Mouse (Mus musculus): Measurements from ENCODE around the gene Oas2. TPM values are rescaled to one million over a fixed set of nuclear protein-coding genes. Genes with fewer than 3 reads are reported as not detected.
"Not testable (repeated sequence)": the region's sequence is repeated elsewhere in the genome, so short reads cannot be mapped to it uniquely, and the experiment has no call there.

The Oas2 gene
- 0.38 and 0.42 TPM in 2 replicates for polyA plus RNA-seq (2014; fragmentation: Nextera tagmentation; extraction: Ambion mirVana)

DNA sequence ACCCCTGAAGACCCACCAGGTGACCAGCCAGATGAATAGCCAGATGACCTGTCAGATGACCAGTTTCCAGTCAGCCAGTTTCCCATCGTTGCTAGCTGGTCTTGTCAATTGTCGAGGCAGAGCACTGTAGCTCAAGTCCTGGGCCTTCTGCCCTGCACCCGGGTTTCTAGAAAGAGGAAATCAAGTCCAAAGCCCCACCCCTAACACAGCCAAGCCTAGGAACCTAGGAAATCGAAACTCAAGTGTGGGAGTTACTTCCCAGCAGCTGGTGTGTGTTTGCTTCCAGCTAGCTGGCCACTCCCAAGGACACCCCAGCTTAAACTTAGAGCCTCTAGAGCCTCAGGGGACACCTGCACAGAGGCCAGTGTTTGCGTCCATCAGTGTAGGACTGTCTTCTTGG lies at the start of gene Oas2:
Oas2 (minus strand) TSS at position 166 of the 400 bp plus-strand sequence.
- Histone ChIP-seq H3K9ac (ENCODE audit: low read depth, low read length) (no peak within 1 kb of the TSS), H3K27ac (replicated peaks; ENCODE audit: low read depth, low read length) (no peak within 1 kb of the TSS), H3K27me3 (replicated peaks; ENCODE audit: control insufficient read depth, insufficient read depth, low read length) (no peaks in the 10 kb centered on the region), H3K36me3 (ENCODE audit: control insufficient read depth, insufficient read depth, low read length) (no peaks in the 10 kb centered on the region), H3K9me3 (ENCODE audit: control insufficient read depth, low read length) (no peaks in the 10 kb centered on the region), H3K4me2 (ENCODE audit: low read depth, low read length) (no peak within 1 kb of the TSS), H3K4me3 (ENCODE audit: low read depth, low read length) (no peak within 1 kb of the TSS), H3K4me1 (ENCODE audit: control insufficient read depth, insufficient read depth, low read length) (no peaks in the 10 kb centered on the region)
- DNase-seq (ENCODE audit: low spot score): no peak
- 53% methylated on average over 5 of the region's 5 CpGs for WGBS
- no peak for ATAC-seq (ENCODE audit: low read depth)

DNA sequence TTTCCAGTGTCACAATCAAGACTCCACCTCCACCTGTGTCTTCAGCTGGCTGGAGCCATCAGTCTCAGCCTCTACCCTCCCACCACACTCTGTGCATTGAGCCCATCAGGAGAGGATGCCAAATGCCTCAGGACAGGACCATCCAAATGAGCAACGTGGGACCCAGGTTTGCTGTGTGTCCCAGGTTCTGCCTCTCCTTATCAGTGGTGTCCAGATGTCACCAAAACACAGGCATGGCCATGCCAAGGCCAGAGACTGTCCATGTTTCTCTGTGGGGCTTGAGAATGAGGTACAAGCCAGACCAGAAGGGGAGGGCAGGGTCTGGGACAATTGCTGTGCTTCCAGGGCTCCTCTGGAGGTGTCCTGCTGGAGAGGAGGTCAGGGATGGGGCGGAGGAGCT lies 49.3 kb upstream of the Oas2 start:
- not testable (repeated sequence) for DNase-seq (ENCODE audit: low spot score); H3K9me3 ChIP-seq (ENCODE audit: control insufficient read depth, low read length); H3K4me2 ChIP-seq (ENCODE audit: low read depth, low read length); ATAC-seq (ENCODE audit: low read depth); H3K4me1 ChIP-seq (ENCODE audit: control insufficient read depth, insufficient read depth, low read length); H3K27me3 ChIP-seq (replicated peaks; ENCODE audit: control insufficient read depth, insufficient read depth, low read length); H3K4me3 ChIP-seq (ENCODE audit: low read depth, low read length); H3K9ac ChIP-seq (ENCODE audit: low read depth, low read length); H3K27ac ChIP-seq (replicated peaks; ENCODE audit: low read depth, low read length); H3K36me3 ChIP-seq (ENCODE audit: control insufficient read depth, insufficient read depth, low read length)
- WGBS: 51% methylated on average over 2 of the region's 2 CpGs

DNA sequence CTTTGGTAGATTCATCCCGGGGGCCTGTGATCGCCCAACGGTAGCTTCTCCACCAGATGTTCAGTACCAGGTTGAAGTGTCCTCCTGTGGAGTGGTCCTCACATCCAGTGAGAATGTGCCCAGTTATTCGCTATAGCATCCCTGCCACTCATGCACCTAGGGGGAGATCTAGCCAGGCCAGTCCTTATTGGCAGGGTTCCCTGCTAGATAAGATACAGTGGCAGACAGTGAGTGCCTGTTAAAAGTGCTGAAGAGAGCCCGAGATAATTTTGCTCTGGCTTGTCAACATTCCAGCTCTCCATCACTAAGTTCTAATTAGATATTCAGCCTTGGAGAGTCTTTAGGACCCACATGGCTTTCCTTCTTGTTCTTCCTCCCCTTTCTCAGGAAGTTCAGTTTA lies 48.5 kb upstream of the Oas2 start:
- not testable (repeated sequence) for DNase-seq (ENCODE audit: low spot score); H3K9me3 ChIP-seq (ENCODE audit: control insufficient read depth, low read length); H3K4me3 ChIP-seq (ENCODE audit: low read depth, low read length); H3K27me3 ChIP-seq (replicated peaks; ENCODE audit: control insufficient read depth, insufficient read depth, low read length); H3K4me2 ChIP-seq (ENCODE audit: low read depth, low read length); ATAC-seq (ENCODE audit: low read depth); H3K4me1 ChIP-seq (ENCODE audit: control insufficient read depth, insufficient read depth, low read length); H3K27ac ChIP-seq (replicated peaks; ENCODE audit: low read depth, low read length); H3K9ac ChIP-seq (ENCODE audit: low read depth, low read length); H3K36me3 ChIP-seq (ENCODE audit: control insufficient read depth, insufficient read depth, low read length)
- 75% methylated on average over 5 of the region's 5 CpGs for WGBS

DNA sequence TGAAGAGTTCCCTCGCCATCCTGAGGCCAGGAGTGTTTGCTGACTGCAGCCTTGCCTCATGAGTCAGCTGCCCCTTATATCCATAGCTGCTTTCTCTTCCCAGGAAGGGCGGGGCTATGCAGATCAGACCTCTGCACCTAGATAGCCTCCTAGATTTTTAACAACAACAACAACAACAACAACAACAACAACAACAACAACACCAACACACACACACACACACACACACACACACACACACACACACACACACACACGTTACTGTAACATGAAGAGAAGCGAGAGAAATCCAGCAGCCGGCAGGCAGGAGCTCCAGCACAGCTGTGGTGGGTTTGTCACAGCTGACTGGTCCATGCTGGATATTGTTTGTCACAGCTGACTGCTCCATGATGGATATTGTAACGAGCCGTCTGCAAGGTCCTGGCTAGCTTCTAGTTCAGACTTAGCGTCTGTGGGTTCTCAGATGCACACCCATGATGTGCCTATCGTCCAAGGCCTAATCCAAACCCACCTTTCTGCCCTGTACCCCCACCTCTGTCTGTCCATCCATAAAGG lies 45.9 kb upstream of the Oas2 start, which contains the start of gene Oas1e:
Oas1e (minus strand) TSS at position 51 of the 555 bp plus-strand sequence.
- H3K9ac ChIP-seq (ENCODE audit: low read depth, low read length); H3K27ac ChIP-seq (replicated peaks; ENCODE audit: low read depth, low read length); ATAC-seq (ENCODE audit: low read depth); H3K4me2 ChIP-seq (ENCODE audit: low read depth, low read length); H3K9me3 ChIP-seq (ENCODE audit: control insufficient read depth, low read length); H3K4me3 ChIP-seq (ENCODE audit: low read depth, low read length); H3K4me1 ChIP-seq (ENCODE audit: control insufficient read depth, insufficient read depth, low read length); H3K27me3 ChIP-seq (replicated peaks; ENCODE audit: control insufficient read depth, insufficient read depth, low read length); H3K36me3 ChIP-seq (ENCODE audit: control insufficient read depth, insufficient read depth, low read length): not testable (repeated sequence)
- peak; percentile 17 for DNase-seq (ENCODE audit: low spot score)
- 54% methylated on average over 9 of the region's 9 CpGs for WGBS

DNA sequence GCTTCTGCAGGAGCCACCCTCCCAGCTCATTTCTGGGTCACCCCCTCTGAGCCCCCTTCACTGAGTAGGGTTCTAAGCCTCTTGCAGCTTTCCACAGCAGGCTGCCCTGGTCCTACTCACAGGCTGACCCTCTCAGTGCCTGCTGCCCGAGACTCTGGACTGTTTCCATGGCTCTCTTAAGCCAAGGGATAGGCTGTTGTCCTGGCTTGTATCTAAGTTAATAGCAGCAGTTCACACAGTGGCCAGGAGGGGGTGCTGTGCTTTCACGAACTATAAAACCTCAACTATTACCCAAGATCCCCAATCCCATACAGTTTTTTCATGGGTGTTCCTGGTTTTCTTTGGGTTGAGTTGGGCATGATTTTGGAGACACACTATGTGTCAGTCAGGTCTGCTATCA lies 43.4 kb upstream of the Oas2 start:
- Histone ChIP-seq H3K9me3 (ENCODE audit: control insufficient read depth, low read length) (no peaks in the 10 kb centered on the region), H3K27ac (replicated peaks; ENCODE audit: low read depth, low read length) (no peak overlapping the region), H3K4me3 (ENCODE audit: low read depth, low read length) (no peak overlapping the region), H3K27me3 (replicated peaks; ENCODE audit: control insufficient read depth, insufficient read depth, low read length) (no peaks in the 10 kb centered on the region; the same call in 1 of the 2 replicates), H3K36me3 (ENCODE audit: control insufficient read depth, insufficient read depth, low read length) (no peaks in the 10 kb centered on the region), H3K9ac (ENCODE audit: low read depth, low read length) (no peak overlapping the region), H3K4me1 (ENCODE audit: control insufficient read depth, insufficient read depth, low read length) (no peaks in the 10 kb centered on the region), H3K4me2 (ENCODE audit: low read depth, low read length) (no peak overlapping the region)
- no peak for ATAC-seq (ENCODE audit: low read depth)
- WGBS: 24% methylated on average over 2 of the region's 2 CpGs
- DNase-seq (ENCODE audit: low spot score): peak; percentile 14

DNA sequence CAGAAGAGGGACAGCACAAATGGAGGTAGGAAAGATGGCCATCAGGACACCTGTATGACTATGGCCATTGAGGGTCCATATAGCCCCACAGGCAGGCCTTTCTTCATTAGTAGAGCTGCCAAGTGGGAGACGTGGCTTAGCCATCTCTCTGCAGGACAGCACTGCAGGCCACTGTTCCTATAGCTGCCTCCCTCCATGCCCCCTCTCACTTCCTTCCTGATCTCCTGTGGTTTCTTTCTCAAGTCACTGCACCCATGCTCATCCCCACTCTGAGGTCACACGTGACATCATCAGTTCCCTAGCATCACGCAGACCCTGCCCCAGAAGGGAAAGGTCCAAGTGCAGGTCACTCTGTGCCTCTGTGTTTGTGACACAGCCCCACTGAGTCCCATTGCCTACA lies 37.4 kb upstream of the Oas2 start:
- Histone ChIP-seq H3K9me3 (ENCODE audit: control insufficient read depth, low read length) (no peaks in the 10 kb centered on the region), H3K27me3 (replicated peaks; ENCODE audit: control insufficient read depth, insufficient read depth, low read length) (no peaks in the 10 kb centered on the region; the same call in 1 of the 2 replicates), H3K27ac (replicated peaks; ENCODE audit: low read depth, low read length) (no peak overlapping the region), H3K9ac (ENCODE audit: low read depth, low read length) (no peak overlapping the region), H3K4me3 (ENCODE audit: low read depth, low read length) (no peak overlapping the region), H3K4me1 (ENCODE audit: control insufficient read depth, insufficient read depth, low read length) (no peaks in the 10 kb centered on the region), H3K36me3 (ENCODE audit: control insufficient read depth, insufficient read depth, low read length) (no peaks in the 10 kb centered on the region), H3K4me2 (ENCODE audit: low read depth, low read length) (no peak overlapping the region)
- DNase-seq (ENCODE audit: low spot score) (no peak), ATAC-seq (ENCODE audit: low read depth) (no peak)
- 55% methylated on average over 2 of the region's 3 CpGs for WGBS

DNA sequence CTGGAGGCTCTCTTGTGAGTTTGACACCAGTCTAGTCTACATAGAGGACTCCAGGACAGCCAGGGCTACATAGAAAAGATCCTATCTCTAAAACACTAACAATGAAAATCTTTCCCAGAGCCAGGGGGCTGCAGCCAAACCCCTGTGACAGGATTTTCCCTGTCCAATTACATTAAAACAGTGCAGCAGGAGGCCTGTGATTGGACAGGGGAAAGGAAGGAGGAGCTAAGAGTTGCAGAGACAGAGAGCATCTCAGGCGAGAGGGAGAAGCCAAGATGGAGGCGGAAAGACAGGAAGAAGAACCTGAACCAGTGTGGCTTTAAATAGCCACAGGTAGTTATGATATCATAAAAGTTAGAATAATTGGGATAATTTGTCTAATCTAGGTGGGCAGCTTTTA lies 32.8 kb upstream of the Oas2 start:
- Histone ChIP-seq H3K27ac (replicated peaks; ENCODE audit: low read depth, low read length) (no peak overlapping the region), H3K4me2 (ENCODE audit: low read depth, low read length) (no peak overlapping the region), H3K4me1 (ENCODE audit: control insufficient read depth, insufficient read depth, low read length) (peaks cover 2% of the 10 kb centered on the region; the same call in 1 of the 2 replicates), H3K27me3 (replicated peaks; ENCODE audit: control insufficient read depth, insufficient read depth, low read length) (no peaks in the 10 kb centered on the region), H3K9me3 (ENCODE audit: control insufficient read depth, low read length) (no peaks in the 10 kb centered on the region), H3K9ac (ENCODE audit: low read depth, low read length) (no peak overlapping the region), H3K4me3 (ENCODE audit: low read depth, low read length) (no peak overlapping the region), H3K36me3 (ENCODE audit: control insufficient read depth, insufficient read depth, low read length) (no peaks in the 10 kb centered on the region)
- WGBS: 73% methylated on average over 2 of the region's 2 CpGs
- DNase-seq (ENCODE audit: low spot score) (no peak), ATAC-seq (ENCODE audit: low read depth) (no peak)

DNA sequence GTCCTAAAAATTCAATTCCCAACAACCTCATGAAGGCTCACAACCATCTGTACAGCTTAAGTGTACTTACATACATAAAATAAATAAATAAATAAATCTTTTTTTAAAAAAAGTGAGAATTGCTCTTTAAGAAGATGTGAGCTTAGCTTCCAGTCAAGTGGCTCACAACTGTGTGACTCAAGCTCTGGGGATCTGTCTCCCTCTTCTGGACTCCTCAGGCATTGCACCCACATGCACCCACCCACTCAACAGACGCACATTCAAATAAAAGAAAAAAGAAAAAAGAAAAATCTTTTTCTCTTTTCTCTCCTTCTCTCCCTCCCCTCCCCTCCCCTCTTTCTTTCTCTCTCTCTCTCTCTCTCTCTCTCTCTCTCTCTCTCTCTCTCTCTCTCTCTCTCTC lies 32.0 kb upstream of the Oas2 start:
- Histone ChIP-seq H3K9me3 (ENCODE audit: control insufficient read depth, low read length) (no peaks in the 10 kb centered on the region), H3K36me3 (ENCODE audit: control insufficient read depth, insufficient read depth, low read length) (no peaks in the 10 kb centered on the region), H3K4me1 (ENCODE audit: control insufficient read depth, insufficient read depth, low read length) (peaks cover 2% of the 10 kb centered on the region; the same call in 1 of the 2 replicates), H3K27ac (replicated peaks; ENCODE audit: low read depth, low read length) (no peak overlapping the region), H3K4me2 (ENCODE audit: low read depth, low read length) (no peak overlapping the region), H3K27me3 (replicated peaks; ENCODE audit: control insufficient read depth, insufficient read depth, low read length) (no peaks in the 10 kb centered on the region), H3K9ac (ENCODE audit: low read depth, low read length) (no peak overlapping the region), H3K4me3 (ENCODE audit: low read depth, low read length) (no peak overlapping the region)
- 100% methylated on average over 1 of the region's 1 CpGs for WGBS
- no peak for DNase-seq (ENCODE audit: low spot score)
- ATAC-seq (ENCODE audit: low read depth): no peak

DNA sequence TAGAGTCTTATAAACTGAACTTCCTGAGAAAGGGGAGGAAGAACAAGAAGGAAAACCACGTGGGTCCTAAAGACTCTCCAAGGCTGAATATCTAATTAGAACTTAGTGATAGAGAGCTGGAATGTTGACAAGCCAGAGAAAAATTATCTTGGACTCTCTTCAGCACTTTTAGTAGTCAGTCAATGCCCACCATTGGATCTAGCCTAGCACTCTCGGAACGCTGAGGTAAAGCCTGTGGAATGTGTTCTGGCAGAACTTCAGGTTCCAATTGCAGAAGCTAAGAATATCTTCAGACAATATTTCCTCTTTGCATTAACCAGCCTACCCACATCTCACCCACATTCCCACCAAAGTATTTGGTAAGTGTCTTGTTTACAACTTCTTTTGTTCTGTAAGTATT lies 30.3 kb upstream of the Oas2 start:
- H3K9ac ChIP-seq (ENCODE audit: low read depth, low read length): no peak overlapping the region
- no peak overlapping the region for H3K4me2 ChIP-seq (ENCODE audit: low read depth, low read length)
- DNase-seq (ENCODE audit: low spot score) (peak; percentile 61), ATAC-seq (ENCODE audit: low read depth) (no peak)
- H3K27me3 ChIP-seq (replicated peaks; ENCODE audit: control insufficient read depth, insufficient read depth, low read length): no peaks in the 10 kb centered on the region
- H3K36me3 ChIP-seq (ENCODE audit: control insufficient read depth, insufficient read depth, low read length): no peaks in the 10 kb centered on the region
- 34% methylated on average over 3 of the region's 3 CpGs for WGBS
- H3K4me1 ChIP-seq (ENCODE audit: control insufficient read depth, insufficient read depth, low read length): peaks cover 2% of the 10 kb centered on the region; the same call in 1 of the 2 replicates
- H3K9me3 ChIP-seq (ENCODE audit: control insufficient read depth, low read length): no peaks in the 10 kb centered on the region
- H3K27ac ChIP-seq (replicated peaks; ENCODE audit: low read depth, low read length): no peak overlapping the region
- no peak overlapping the region for H3K4me3 ChIP-seq (ENCODE audit: low read depth, low read length)
